ENCODE assay signal across 9 mouse cellular contexts in genomic region chr9:60276351-60276750, GRCm38 (mm10).
DNase-seq lines count a peak whose midpoint lies in the region; ATAC-seq lines count a peak whose summit lies in the region.
"Had no signal": no experiment of that assay in that cellular context is flagged by ENCODE, and none has a peak within 500 bp of the region (broad histone marks: within the 10 kb centered on the region; RNA-seq: fewer than 3 reads in every experiment).

No protein-coding gene starts in this region.

- DNase-seq in hindbrain, embryonic 10.5 days (ENCODE audit: low spot score), result no peak
- peak; percentile 13 for DNase-seq in Muller cell, postnatal 12 days (ENCODE audit: inconsistent ontology term)
- peak; percentile 55 for DNase-seq in embryonic facial prominence, embryonic 14.5 days (ENCODE audit: low spot score)
- DNase-seq in kidney, postnatal 14 days, result peak; percentile 59
- no peak for DNase-seq in gastrocnemius, adult 18-20 months (ENCODE audit: low spot score)
- DNase-seq in spleen, postnatal 36 days (ENCODE audit: low spot score in 2 of 2), result no peak
- no peak for DNase-seq in adipocyte (ENCODE audit: low spot score)

- 26% methylated on average over 5 of the region's 5 CpGs for WGBS in hindbrain, embryonic 10.5 days
- 27% methylated on average over 5 of the region's 5 CpGs for WGBS in hindbrain, embryonic 16.5 days
- WGBS in embryonic facial prominence, embryonic 14.5 days, result 28% methylated on average over 5 of the region's 5 CpGs

- H3K4me3 ChIP-seq in hindbrain, embryonic 10.5 days, result no peak overlapping the region
- no peak overlapping the region for H3K4me3 ChIP-seq in hindbrain, embryonic 16.5 days (ENCODE audit: low read length)
- H3K4me3 ChIP-seq in embryonic facial prominence, embryonic 14.5 days (ENCODE audit: low read depth, low read length), result no peak overlapping the region
- H3K4me3 ChIP-seq: heart, embryonic 15.5 days had no signal

- H3K9me3 ChIP-seq in hindbrain, embryonic 10.5 days, result no peaks in the 10 kb centered on the region
- no peaks in the 10 kb centered on the region for H3K9me3 ChIP-seq in hindbrain, embryonic 16.5 days (ENCODE audit: control insufficient read depth, low read length)
- no peaks in the 10 kb centered on the region for H3K9me3 ChIP-seq in embryonic facial prominence, embryonic 14.5 days (ENCODE audit: control insufficient read depth, low read length)
- H3K9me3 ChIP-seq: heart, embryonic 15.5 days had no signal

- H3K4me2 ChIP-seq in hindbrain, embryonic 16.5 days (ENCODE audit: low read length), result no peak overlapping the region
- H3K4me2 ChIP-seq in embryonic facial prominence, embryonic 14.5 days (ENCODE audit: low read depth, low read length), result no peak overlapping the region
- H3K4me2 ChIP-seq: heart, embryonic 15.5 days had no signal

- peaks cover 43% of the 10 kb centered on the region for H3K4me1 ChIP-seq in hindbrain, embryonic 10.5 days (replicated peaks)
- H3K4me1 ChIP-seq in hindbrain, embryonic 16.5 days (ENCODE audit: control insufficient read depth, insufficient read depth, low read depth, low read length), result peaks cover 7% of the 10 kb centered on the region
- H3K4me1 ChIP-seq in embryonic facial prominence, embryonic 14.5 days (ENCODE audit: control insufficient read depth, insufficient read depth, low read length), result peaks cover 6% of the 10 kb centered on the region; the same call in 1 of the 2 replicates
- H3K4me1 ChIP-seq: heart, embryonic 15.5 days had no signal

- H3K9ac ChIP-seq in hindbrain, embryonic 16.5 days (ENCODE audit: low read depth, low read length), result no peak overlapping the region
- H3K9ac ChIP-seq in embryonic facial prominence, embryonic 14.5 days (ENCODE audit: low read depth, low read length), result no peak overlapping the region
- H3K9ac ChIP-seq: heart, embryonic 15.5 days had no signal

- ATAC-seq in hindbrain, embryonic 16.5 days, result no peak
- no peak for ATAC-seq in embryonic facial prominence, embryonic 14.5 days (ENCODE audit: low read depth)

- H3K27me3 ChIP-seq in hindbrain, embryonic 10.5 days (ENCODE audit: insufficient read depth, poor library complexity, severe bottlenecking), result peaks cover 37% of the 10 kb centered on the region
- no peaks in the 10 kb centered on the region for H3K27me3 ChIP-seq in hindbrain, embryonic 16.5 days (replicated peaks; ENCODE audit: control insufficient read depth, insufficient read depth, low read length)
- H3K27me3 ChIP-seq in embryonic facial prominence, embryonic 14.5 days (replicated peaks; ENCODE audit: control insufficient read depth, insufficient read depth, low read length), result no peaks in the 10 kb centered on the region
- H3K27me3 ChIP-seq: heart, embryonic 15.5 days had no signal

- H3K27ac ChIP-seq in hindbrain, embryonic 10.5 days, result peak overlapping the region; percentile 63
- H3K27ac ChIP-seq in hindbrain, embryonic 16.5 days (ENCODE audit: low read depth, low read length), result no peak overlapping the region
- H3K27ac ChIP-seq in embryonic facial prominence, embryonic 14.5 days (replicated peaks; ENCODE audit: low read depth, low read length), result no peak overlapping the region
- H3K27ac ChIP-seq: heart, embryonic 15.5 days had no signal

- no peaks in the 10 kb centered on the region for H3K36me3 ChIP-seq in hindbrain, embryonic 10.5 days
- no peaks in the 10 kb centered on the region for H3K36me3 ChIP-seq in hindbrain, embryonic 16.5 days (ENCODE audit: control insufficient read depth, insufficient read depth, low read length)
- H3K36me3 ChIP-seq in embryonic facial prominence, embryonic 14.5 days (ENCODE audit: control insufficient read depth, insufficient read depth, low read length), result no peaks in the 10 kb centered on the region
- H3K36me3 ChIP-seq: heart, embryonic 15.5 days had no signal

Comparison
In these comparisons a context has a peak if more than half of its experiments do, and no peak if none do; other contexts are left out.
1. DNase-seq: peak in Muller cell, postnatal 12 days (single experiment), embryonic facial prominence, embryonic 14.5 days (single experiment) and kidney, postnatal 14 days (single experiment); none in hindbrain, embryonic 10.5 days (single experiment), gastrocnemius, adult 18-20 months (single experiment), spleen, postnatal 36 days (0 of 2) and adipocyte (single experiment).